Mouse (Mus musculus) C2C12 (cell line): Measurements from ENCODE around the gene Wipi2. TPM values are rescaled to one million over a fixed set of nuclear protein-coding genes. Genes with fewer than 3 reads are reported as not detected.

Experiments used
- H3K27me3 ChIP-seq: one replicate; pipeline ENCODE4 v1.6.1; 2011; ENCODE audit not compliant: control insufficient read depth, insufficient read depth, insufficient read length
- H3K36me3 ChIP-seq: one replicate; pipeline ENCODE4 v1.6.1; 2011; ENCODE audit not compliant: control insufficient read depth, insufficient read depth
- H3K4me3 ChIP-seq: one replicate; pipeline ENCODE4 v1.5.1; 2011; ENCODE audit warnings: mild to moderate bottlenecking, control low read depth; ENCODE audit not compliant: poor library complexity, insufficient read depth, severe bottlenecking
- H3K79me2 ChIP-seq: one replicate; pipeline ENCODE4 v1.6.1; 2011; ENCODE audit not compliant: control insufficient read depth, insufficient read depth
- H3K79me3 ChIP-seq: one replicate; pipeline ENCODE4 v1.6.1; 2011; ENCODE audit warnings: low read depth, control low read depth
- H3ac ChIP-seq: one replicate; pipeline ENCODE3; 2011; ENCODE audit warnings: low read depth; ENCODE audit not compliant: control insufficient read depth, insufficient read length
- CEBPB ChIP-seq: IDR thresholded peaks from one replicate; pipeline ENCODE4 v1.6.1; 2011; ENCODE audit warnings: low read depth, mild to moderate bottlenecking, control low read depth, moderate library complexity
- CTCF ChIP-seq: IDR thresholded peaks from one replicate; pipeline ENCODE4 v1.5.1; 2011; ENCODE audit not compliant: control insufficient read depth, insufficient read depth, insufficient read length
- FOSL1 ChIP-seq: IDR thresholded peaks from one replicate; pipeline ENCODE4 v1.8.0; 2011; ENCODE audit warnings: mild to moderate bottlenecking, low read length; ENCODE audit not compliant: poor library complexity, insufficient read depth, severe bottlenecking
- MAX ChIP-seq: IDR thresholded peaks from one replicate; pipeline ENCODE4 v1.6.1; 2011; ENCODE audit warnings: mild to moderate bottlenecking, control low read depth
- MYOD1 ChIP-seq: IDR thresholded peaks from one replicate; pipeline ENCODE4 v1.6.1; 2011; ENCODE audit warnings: low read depth; ENCODE audit not compliant: control insufficient read depth, insufficient read length
- MYOG ChIP-seq: IDR thresholded peaks from one replicate; pipeline ENCODE4 v1.6.1; 2011; ENCODE audit not compliant: control insufficient read depth, insufficient read length; ENCODE audit errors: extremely low read depth
- USF1 ChIP-seq: IDR thresholded peaks from one replicate; pipeline ENCODE4 v1.6.1; 2011; ENCODE audit warnings: low read depth, mild to moderate bottlenecking, control low read depth, moderate library complexity
- polyA plus RNA-seq: library from polyadenylated mRNA; unstranded; fragments of >200 nt; fragmentation: generic; extraction: Trizol; gene quantifications from one replicate; pipeline ENCODE4 v1.2.1, GENCODE M21; 2012; ENCODE audit warnings: missing spikeins

Gene Wipi2
- polyA plus RNA-seq, 1 experiment, result 36.0 TPM

- Histone ChIP-seq H3K27me3 (peaks cover 74% of the 10 kb centered on the region), H3ac (no peak overlapping the region), H3K79me2 (no peaks in the 10 kb centered on the region), H3K4me3 (no peak overlapping the region), H3K79me3 (no peaks in the 10 kb centered on the region), H3K36me3 (no peaks in the 10 kb centered on the region)
- TF ChIP-seq FOSL1 (no peak), USF1 (no peak), CTCF (no peak), CEBPB (no peak), MYOG (no peak), MYOD1 (no peak), MAX (no peak)
Observed at GRCm38 (mm10) chr5:142596723-142597122, 30.8 kb upstream of the Wipi2 start.

GRCm38 (mm10) chr5:142597648-142598390 is 29.7 kb upstream of the Wipi2 start:
- no peak overlapping the region for H3K4me3 ChIP-seq
- no peaks in the 10 kb centered on the region for H3K79me3 ChIP-seq
- H3ac ChIP-seq, result no peak overlapping the region
- H3K27me3 ChIP-seq, result peaks cover 77% of the 10 kb centered on the region
- no peaks in the 10 kb centered on the region for H3K36me3 ChIP-seq
- H3K79me2 ChIP-seq, result no peaks in the 10 kb centered on the region
- TF ChIP-seq MAX, result no peak
- TF ChIP-seq MYOD1, result no peak
- TF ChIP-seq CEBPB, result no peak

DNA sequence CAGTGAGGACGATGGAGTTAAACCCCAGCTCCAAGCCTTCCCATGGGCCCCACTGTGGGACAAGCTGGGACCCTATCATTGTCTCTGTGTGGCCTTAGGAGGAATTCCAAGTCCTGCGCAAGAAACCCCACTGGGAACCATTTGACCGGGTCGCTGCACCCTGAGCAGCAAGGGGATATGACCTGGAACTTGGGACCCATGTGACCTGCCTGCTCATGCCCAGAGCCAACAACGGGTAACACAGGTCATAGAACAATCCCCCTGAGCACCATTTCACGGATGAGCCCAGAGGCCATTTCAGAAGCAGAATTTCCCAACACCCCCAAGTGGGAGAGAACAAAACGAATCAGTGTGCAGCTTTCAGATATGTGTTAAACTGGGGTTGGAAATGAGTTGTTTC is 23.1 kb upstream of the Wipi2 start:
- H3K79me2 ChIP-seq, result no peaks in the 10 kb centered on the region
- H3K27me3 ChIP-seq, result peaks cover 84% of the 10 kb centered on the region
- H3K36me3 ChIP-seq, result no peaks in the 10 kb centered on the region
- no peak overlapping the region for H3ac ChIP-seq
- TF ChIP-seq USF1, result no peak
- TF ChIP-seq MAX, result no peak
- no peak for TF ChIP-seq FOSL1
- no peak for TF ChIP-seq MYOG
- TF ChIP-seq CEBPB, result no peak
- no peak for TF ChIP-seq MYOD1
- no peak for TF ChIP-seq CTCF
- H3K4me3 ChIP-seq, result no peak overlapping the region
- H3K79me3 ChIP-seq, result no peaks in the 10 kb centered on the region

GRCm38 (mm10) chr5:142605288-142605687 is 22.2 kb upstream of the Wipi2 start:
- Histone ChIP-seq H3K36me3 (no peaks in the 10 kb centered on the region), H3K79me3 (no peaks in the 10 kb centered on the region), H3K4me3 (no peak overlapping the region), H3K79me2 (no peaks in the 10 kb centered on the region), H3ac (no peak overlapping the region), H3K27me3 (peaks cover 86% of the 10 kb centered on the region)
- TF ChIP-seq CTCF, result no peak
- no peak for TF ChIP-seq MAX
- TF ChIP-seq CEBPB, result no peak
- TF ChIP-seq MYOD1, result no peak
- TF ChIP-seq MYOG, result no peak
- no peak for TF ChIP-seq FOSL1
- TF ChIP-seq USF1, result no peak

- H3K27me3 ChIP-seq, result peaks cover 68% of the 10 kb centered on the region
- no peak within 1 kb of the TSS for H3K4me3 ChIP-seq
- no peak within 1 kb of the TSS for H3ac ChIP-seq
- TF ChIP-seq MYOG (no peak), CEBPB (no peak), MYOD1 (no peak), MAX (no peak), FOSL1 (no peak), CTCF (no peak), USF1 (no peak)
- H3K36me3 ChIP-seq, result no peaks in the 10 kb centered on the region
- H3K79me3 ChIP-seq, result no peaks in the 10 kb centered on the region
- H3K79me2 ChIP-seq, result no peaks in the 10 kb centered on the region
Observed at GRCm38 (mm10) chr5:142608259-142608988, 19.1 kb upstream of the Wipi2 start, which contains the start of gene Mmd2. Mmd2 (minus strand) TSS chr5:142608800.
